Mouse (Mus musculus) neural tube, embryonic 14.5 days (tissue): ENCODE data around the gene Kcnq1. TPM values are rescaled to one million over a fixed set of nuclear protein-coding genes. Genes with fewer than 3 reads are reported as not detected.

Source experiments
- ATAC-seq: fragments of 200-750 bp; cut with Nextera tagmentation; 2 replicates; pipeline ENCODE4 v1.8.0; 2017; ENCODE audit warnings: low read depth, mild to moderate bottlenecking, moderate TSS enrichment, moderate library complexity
- H3K27ac ChIP-seq: fragments of 300-500 bp; sonication (generic); 2 replicates; pipeline ENCODE4 v1.5.1; 2014; ENCODE audit warnings: low read depth, mild to moderate bottlenecking, control low read depth, low read length, moderate library complexity, mixed read lengths
- H3K27me3 ChIP-seq: fragments of 300-500 bp; sonication (generic); 2 replicates; pipeline ENCODE4 v1.6.1; 2014; ENCODE audit warnings: low read length; ENCODE audit not compliant: control insufficient read depth, insufficient read depth
- H3K36me3 ChIP-seq: fragments of 300-500 bp; sonication (generic); 2 replicates; pipeline ENCODE4 v1.6.1; 2014; ENCODE audit warnings: low read length, mixed read lengths; ENCODE audit not compliant: control insufficient read depth, insufficient read depth
- H3K4me1 ChIP-seq: fragments of 300-500 bp; sonication (generic); 2 replicates; pipeline ENCODE4 v1.6.1; 2014; ENCODE audit warnings: low read length; ENCODE audit not compliant: control insufficient read depth, insufficient read depth
- H3K4me2 ChIP-seq: fragments of 300-500 bp; sonication (generic); 2 replicates; pipeline ENCODE4 v1.6.1; 2014; ENCODE audit warnings: mild to moderate bottlenecking, low read depth, low read length, control low read depth
- H3K4me3 ChIP-seq: fragments of 300-500 bp; sonication (generic); 2 replicates; pipeline ENCODE4 v1.5.1; 2014; ENCODE audit warnings: low read depth, low read length, control low read depth, mixed read lengths
- H3K9ac ChIP-seq: fragments of 300-500 bp; sonication (generic); replicated peaks from 2 replicates; pipeline ENCODE4 v1.6.1; 2014; ENCODE audit warnings: low read depth, mild to moderate bottlenecking, control low read depth, low read length, mixed read lengths
- H3K9me3 ChIP-seq: fragments of 300-500 bp; sonication (generic); 2 replicates; pipeline ENCODE4 v1.6.1; 2016; ENCODE audit warnings: low read length; ENCODE audit not compliant: control insufficient read depth
- WGBS: fragments of 180-500 bp; shearing (Covaris S2); extraction: QIAGEN DNeasy Blood & Tissue Kit; methylation state at CpG from one replicate; pipeline ENCODE4 v1.1.7; 2014; 5-methylcytosine and 5-hydroxymethylcytosine counted together
- polyA plus RNA-seq: library from polyadenylated mRNA; unstranded; fragments of >200 nt; fragmentation: Nextera tagmentation; extraction: Ambion mirVana; gene quantifications from 2 replicates; pipeline ENCODE4 v1.2.1, GENCODE M21; 2014

Gene Kcnq1
- polyA plus RNA-seq, 1 experiment from 2014 or later: 2.4 TPM

- Histone ChIP-seq H3K36me3 (no peaks in the 10 kb centered on the region), H3K4me3 (no peak overlapping the region), H3K9ac (no peak overlapping the region), H3K4me2 (no peak overlapping the region), H3K9me3 (no peaks in the 10 kb centered on the region), H3K27ac (no peak overlapping the region), H3K27me3 (no peaks in the 10 kb centered on the region), H3K4me1 (no peaks in the 10 kb centered on the region)
- WGBS: 76% methylated on average over 5 of the region's 5 CpGs
- ATAC-seq: no peak
Observed at GRCm38 (mm10) chr7:143355831-143356230, 249.7 kb downstream of the Kcnq1 start.

GRCm38 (mm10) chr7:143357109-143357508 is 250.9 kb downstream of the Kcnq1 start:
- no peak for ATAC-seq
- no peak overlapping the region for H3K27ac ChIP-seq
- H3K9me3 ChIP-seq: no peaks in the 10 kb centered on the region
- no peak overlapping the region for H3K4me2 ChIP-seq
- no peak overlapping the region for H3K4me3 ChIP-seq
- 71% methylated on average over 1 of the region's 1 CpGs for WGBS
- no peak overlapping the region for H3K9ac ChIP-seq
- H3K4me1 ChIP-seq: no peaks in the 10 kb centered on the region
- H3K36me3 ChIP-seq: no peaks in the 10 kb centered on the region
- H3K27me3 ChIP-seq: no peaks in the 10 kb centered on the region

DNA sequence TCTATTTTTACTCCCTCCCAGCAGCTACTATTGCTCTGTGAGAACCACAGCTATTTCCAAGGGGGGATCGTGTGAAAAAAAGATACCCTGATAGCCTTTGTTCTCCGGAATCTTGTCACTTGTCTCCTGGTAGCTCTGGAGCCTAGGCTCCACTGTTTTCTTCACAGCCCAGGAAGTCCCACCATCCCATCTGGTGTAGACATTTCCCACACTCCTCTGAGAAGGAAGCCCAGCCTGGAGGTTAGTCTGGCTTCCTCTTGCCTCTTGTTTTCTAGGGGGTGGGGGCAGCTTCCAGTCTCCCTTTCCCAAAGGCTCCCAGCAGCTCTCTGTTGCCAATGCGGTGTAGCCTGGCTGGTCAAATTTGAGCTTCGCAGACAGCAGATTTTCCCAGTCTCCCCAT is 251.7 kb downstream of the Kcnq1 start:
- no peaks in the 10 kb centered on the region for H3K36me3 ChIP-seq
- H3K4me3 ChIP-seq: no peak overlapping the region
- no peaks in the 10 kb centered on the region for H3K27me3 ChIP-seq
- ATAC-seq: no peak
- H3K27ac ChIP-seq: no peak overlapping the region
- H3K4me2 ChIP-seq: no peak overlapping the region
- no peaks in the 10 kb centered on the region for H3K4me1 ChIP-seq
- H3K9ac ChIP-seq: no peak overlapping the region
- 75% methylated on average over 4 of the region's 4 CpGs for WGBS
- no peaks in the 10 kb centered on the region for H3K9me3 ChIP-seq

- Histone ChIP-seq H3K27me3 (no peaks in the 10 kb centered on the region), H3K27ac (no peak overlapping the region), H3K9ac (no peak overlapping the region), H3K36me3 (no peaks in the 10 kb centered on the region), H3K4me1 (no peaks in the 10 kb centered on the region), H3K4me2 (no peak overlapping the region), H3K4me3 (no peak overlapping the region), H3K9me3 (no peaks in the 10 kb centered on the region)
- WGBS: 83% methylated on average over 1 of the region's 1 CpGs
- no peak for ATAC-seq
Observed at GRCm38 (mm10) chr7:143359762-143360161, 253.6 kb downstream of the Kcnq1 start.

DNA sequence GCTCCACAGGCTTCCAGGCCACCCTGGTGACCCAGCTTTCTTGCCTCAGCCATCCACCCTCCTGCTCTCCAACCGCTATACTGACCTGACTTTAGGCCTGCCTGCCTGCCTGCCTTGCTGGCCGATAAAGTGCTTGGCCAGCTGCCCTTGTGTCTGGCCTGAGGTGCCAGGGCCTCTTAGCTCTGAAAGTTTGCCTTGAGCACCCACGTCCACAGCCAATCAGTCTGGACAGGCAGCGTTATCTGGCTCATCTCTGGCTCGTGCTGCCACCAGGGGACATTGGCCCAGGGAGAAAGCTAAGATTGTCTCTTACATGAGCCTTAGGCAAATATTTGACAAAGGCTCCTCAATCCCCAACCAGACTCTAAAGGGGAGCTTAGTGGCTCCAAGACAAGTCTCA is 254.6 kb downstream of the Kcnq1 start:
- Histone ChIP-seq H3K4me2 (no peak overlapping the region), H3K9ac (no peak overlapping the region), H3K27ac (no peak overlapping the region), H3K27me3 (no peaks in the 10 kb centered on the region), H3K4me3 (no peak overlapping the region), H3K36me3 (no peaks in the 10 kb centered on the region), H3K9me3 (no peaks in the 10 kb centered on the region), H3K4me1 (no peaks in the 10 kb centered on the region)
- ATAC-seq: no peak
- WGBS: 87% methylated on average over 5 of the region's 5 CpGs

DNA sequence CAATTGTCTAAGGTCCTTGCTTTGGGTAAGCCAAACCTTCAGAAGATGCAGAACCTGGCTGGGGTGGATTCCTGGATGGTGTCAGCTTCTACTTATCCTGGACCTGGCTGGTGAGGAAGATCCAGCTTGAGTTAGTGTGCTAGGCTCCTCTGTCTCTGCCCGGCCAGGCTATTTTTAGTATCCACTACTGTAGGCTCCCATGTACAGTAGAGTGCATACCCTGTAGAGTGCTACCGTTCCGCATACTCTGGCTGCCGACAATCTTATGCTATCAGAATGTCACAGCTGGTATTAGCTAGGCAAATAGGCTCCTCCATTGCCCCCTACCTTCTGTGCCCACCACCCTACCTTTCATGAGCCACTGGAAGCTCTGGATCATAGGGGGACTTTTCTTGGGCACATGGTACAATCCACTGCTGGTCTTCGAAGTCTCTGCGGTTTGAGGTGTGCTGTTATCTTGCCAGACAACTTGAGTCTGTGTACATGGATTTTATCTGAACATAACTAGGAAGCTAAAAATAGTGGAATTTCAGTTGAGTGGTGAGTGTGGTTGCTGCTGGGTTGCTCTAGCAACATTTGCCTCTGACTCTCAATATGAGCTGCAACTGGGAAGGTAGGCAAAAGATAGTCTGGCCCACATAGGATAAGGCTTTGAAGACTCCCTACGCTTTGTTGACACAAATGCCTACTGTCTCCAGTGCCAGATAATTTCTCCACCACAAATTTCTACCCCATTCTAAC is 258.1 kb downstream of the Kcnq1 start:
- H3K4me2 ChIP-seq: no peak overlapping the region
- 95% methylated on average over 7 of the region's 7 CpGs for WGBS
- H3K4me3 ChIP-seq: no peak overlapping the region
- no peak for ATAC-seq
- H3K4me1 ChIP-seq: no peaks in the 10 kb centered on the region
- no peaks in the 10 kb centered on the region for H3K36me3 ChIP-seq
- H3K9me3 ChIP-seq: no peaks in the 10 kb centered on the region
- H3K27ac ChIP-seq: no peak overlapping the region
- no peaks in the 10 kb centered on the region for H3K27me3 ChIP-seq
- H3K9ac ChIP-seq: no peak overlapping the region

GRCm38 (mm10) chr7:143364969-143365839 is 259.0 kb downstream of the Kcnq1 start:
- Histone ChIP-seq H3K36me3 (no peaks in the 10 kb centered on the region), H3K4me2 (no peak overlapping the region), H3K27me3 (no peaks in the 10 kb centered on the region), H3K4me1 (no peaks in the 10 kb centered on the region), H3K27ac (no peak overlapping the region), H3K9ac (no peak overlapping the region), H3K4me3 (no peak overlapping the region), H3K9me3 (no peaks in the 10 kb centered on the region)
- no peak for ATAC-seq
- WGBS: 77% methylated on average over 8 of the region's 8 CpGs

- Histone ChIP-seq H3K4me2 (no peak overlapping the region), H3K27me3 (no peaks in the 10 kb centered on the region), H3K36me3 (no peaks in the 10 kb centered on the region), H3K9ac (no peak overlapping the region), H3K9me3 (no peaks in the 10 kb centered on the region), H3K4me3 (no peak overlapping the region), H3K27ac (no peak overlapping the region), H3K4me1 (no peaks in the 10 kb centered on the region)
- no peak for ATAC-seq
- 63% methylated on average over 20 of the region's 20 CpGs for WGBS
Observed at GRCm38 (mm10) chr7:143367366-143368266, 261.5 kb downstream of the Kcnq1 start.
